Mouse (Mus musculus): ENCODE measurements around the gene Dhx37. TPM values are rescaled to one million over a fixed set of nuclear protein-coding genes. Genes with fewer than 3 reads are reported as not detected.
A peak's percentile ranks its signal among the peaks of the same experiment; 100 is the strongest.

The Dhx37 gene
- total RNA-seq, 1 experiment: 24.7 TPM

DNA sequence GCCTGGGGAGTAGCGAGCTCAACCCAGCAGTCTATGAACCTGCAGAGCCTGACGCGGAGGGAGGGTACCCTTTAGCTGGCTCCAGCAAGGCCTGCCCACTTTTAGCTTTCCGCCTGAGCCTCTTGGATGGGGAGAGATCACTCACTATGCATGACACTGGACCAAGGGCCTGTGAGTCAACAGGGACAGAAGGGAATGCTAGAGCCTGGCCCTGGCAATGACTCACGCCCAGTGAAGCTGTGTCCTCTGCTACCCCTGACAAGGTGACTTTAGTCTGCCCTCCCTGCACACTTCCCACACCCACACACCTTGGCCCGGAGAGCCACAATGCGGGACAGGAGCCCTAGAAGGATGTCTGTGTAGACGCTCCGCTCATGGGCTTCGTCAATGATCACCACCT lies 7.6 kb downstream of the Dhx37 start:
- Histone ChIP-seq H3K4me3 (ENCODE audit: insufficient read depth in 1 of 2, low read depth in 1 of 2, low read length in 2 of 2, poor library complexity in 1 of 2, severe bottlenecking in 1 of 2) (no peak overlapping the region), H3K4me1 (ENCODE audit: control insufficient read depth in 2 of 2, insufficient read depth in 2 of 2, low read length in 2 of 2, poor library complexity in 1 of 2) (peaks cover 0 to 4% of the 10 kb centered on the region in 2 experiments; a peak in 1 of 4 replicates), H3K9ac (ENCODE audit: insufficient read depth, low read depth, low read length, poor library complexity, severe bottlenecking) (no peak overlapping the region), H3K27ac (ENCODE audit: insufficient read depth, low read depth, low read length, poor library complexity, severe bottlenecking) (peak overlapping the region; percentile 2; the same call in 1 of the 2 replicates), H3K9me3 (ENCODE audit: control insufficient read depth, insufficient read depth, low read depth, low read length) (no peaks in the 10 kb centered on the region), H3K36me3 (ENCODE audit: control insufficient read depth, insufficient read depth, low read length, poor library complexity, severe bottlenecking) (peaks cover 88% of the 10 kb centered on the region)
- no peak for DNase-seq (ENCODE audit: low read depth, low spot score)
- in situ Hi-C loops (cut with MboI; ENCODE audit: low sequenced_read_pairs in 2 of 2, unreplicated experiment in 2 of 2): no loop called here
- TF ChIP-seq CHD2 (IDR thresholded peaks at IDR 0.05; ENCODE audit: low read depth, low read length): no peak
- no peak for TF ChIP-seq MAFK (IDR thresholded peaks at IDR 0.05; ENCODE audit: insufficient read depth, low read depth, low read length)
- TF ChIP-seq ZC3H11A (IDR thresholded peaks at IDR 0.05; ENCODE audit: borderline replicate concordance, low read depth, low read length): no peak
- no peak for TF ChIP-seq HCFC1 (IDR thresholded peaks at IDR 0.05; ENCODE audit: borderline replicate concordance, insufficient read depth, low read length)
- no peak for TF ChIP-seq ZNF384 (IDR thresholded peaks at IDR 0.05; ENCODE audit: low read depth, low read length)

DNA sequence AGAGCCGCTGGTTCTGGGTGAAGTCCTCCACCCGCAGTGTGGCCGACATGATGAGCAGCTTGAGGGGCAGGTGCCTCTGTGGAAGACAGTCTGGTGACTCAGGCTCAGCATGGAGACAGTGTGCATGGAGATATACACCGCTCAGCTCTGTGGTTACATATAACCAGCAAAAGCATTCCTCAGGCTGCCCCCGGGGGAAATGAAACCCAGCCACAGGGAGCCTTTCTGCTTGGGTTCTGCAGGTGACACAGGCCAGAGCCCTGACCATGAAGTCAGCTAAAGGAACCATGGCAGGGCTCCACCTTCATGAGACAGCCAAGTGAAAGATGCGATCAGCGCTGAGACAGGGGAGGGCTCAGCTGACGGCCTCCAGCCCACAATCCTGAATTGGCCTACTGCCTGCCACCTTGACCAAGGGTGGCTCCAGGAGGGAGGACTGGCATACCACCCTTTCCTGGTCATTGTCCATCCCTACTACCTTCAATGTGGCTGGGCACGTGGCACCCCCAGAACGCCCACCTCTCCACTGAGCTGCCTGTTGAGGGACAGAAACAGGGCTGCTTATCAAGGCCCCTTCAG lies 8.1 kb downstream of the Dhx37 start:
- H3K36me3 ChIP-seq (ENCODE audit: control insufficient read depth, insufficient read depth, low read length, poor library complexity, severe bottlenecking): peaks cover 86% of the 10 kb centered on the region
- peaks cover 0 to 4% of the 10 kb centered on the region in 2 experiments; a peak in 1 of 4 replicates for H3K4me1 ChIP-seq (ENCODE audit: control insufficient read depth in 2 of 2, insufficient read depth in 2 of 2, low read length in 2 of 2, poor library complexity in 1 of 2)
- in situ Hi-C loops (cut with MboI; ENCODE audit: low sequenced_read_pairs in 2 of 2, unreplicated experiment in 2 of 2): no loop called here
- DNase-seq (ENCODE audit: low read depth, low spot score): no peak
- no peak overlapping the region for H3K9ac ChIP-seq (ENCODE audit: insufficient read depth, low read depth, low read length, poor library complexity, severe bottlenecking)
- H3K9me3 ChIP-seq (ENCODE audit: control insufficient read depth, insufficient read depth, low read depth, low read length): no peaks in the 10 kb centered on the region
- peak overlapping the region; percentile 15; the same call in 1 of the 2 replicates for H3K27ac ChIP-seq (ENCODE audit: insufficient read depth, low read depth, low read length, poor library complexity, severe bottlenecking)
- TF ChIP-seq ZNF384 (IDR thresholded peaks at IDR 0.05; ENCODE audit: low read depth, low read length) (no peak), CHD2 (IDR thresholded peaks at IDR 0.05; ENCODE audit: low read depth, low read length) (no peak), ZC3H11A (IDR thresholded peaks at IDR 0.05; ENCODE audit: borderline replicate concordance, low read depth, low read length) (no peak), MAFK (IDR thresholded peaks at IDR 0.05; ENCODE audit: insufficient read depth, low read depth, low read length) (no peak), HCFC1 (IDR thresholded peaks at IDR 0.05; ENCODE audit: borderline replicate concordance, insufficient read depth, low read length) (no peak)
- H3K4me3 ChIP-seq (ENCODE audit: insufficient read depth in 1 of 2, low read depth in 1 of 2, low read length in 2 of 2, poor library complexity in 1 of 2, severe bottlenecking in 1 of 2): no peak overlapping the region

DNA sequence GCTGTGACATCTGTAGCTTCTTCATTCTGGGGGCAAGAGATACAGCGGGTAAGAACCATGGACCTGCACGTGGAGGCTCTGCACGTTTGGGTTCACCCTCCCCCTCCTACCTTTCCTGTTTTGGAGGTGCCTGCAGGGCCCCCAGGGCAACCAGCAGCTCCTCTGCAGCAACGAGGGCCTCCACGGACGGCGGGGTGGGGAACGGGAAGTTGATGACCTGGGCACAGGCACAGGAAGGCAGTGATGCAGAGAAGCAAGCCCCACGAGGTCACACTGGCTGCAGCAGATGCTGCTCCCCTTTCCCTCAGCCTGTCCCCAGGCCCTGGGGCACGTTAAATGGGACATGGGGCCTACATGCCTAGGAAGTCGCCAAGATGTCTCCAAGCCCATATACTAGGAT lies 14.8 kb downstream of the Dhx37 start:
- H3K36me3 ChIP-seq (ENCODE audit: control insufficient read depth, insufficient read depth, low read length, poor library complexity, severe bottlenecking): peaks cover 85% of the 10 kb centered on the region
- DNase-seq (ENCODE audit: low read depth, low spot score): no peak
- in situ Hi-C loops (cut with MboI; ENCODE audit: low sequenced_read_pairs in 2 of 2, unreplicated experiment in 2 of 2): no loop called here

DNA sequence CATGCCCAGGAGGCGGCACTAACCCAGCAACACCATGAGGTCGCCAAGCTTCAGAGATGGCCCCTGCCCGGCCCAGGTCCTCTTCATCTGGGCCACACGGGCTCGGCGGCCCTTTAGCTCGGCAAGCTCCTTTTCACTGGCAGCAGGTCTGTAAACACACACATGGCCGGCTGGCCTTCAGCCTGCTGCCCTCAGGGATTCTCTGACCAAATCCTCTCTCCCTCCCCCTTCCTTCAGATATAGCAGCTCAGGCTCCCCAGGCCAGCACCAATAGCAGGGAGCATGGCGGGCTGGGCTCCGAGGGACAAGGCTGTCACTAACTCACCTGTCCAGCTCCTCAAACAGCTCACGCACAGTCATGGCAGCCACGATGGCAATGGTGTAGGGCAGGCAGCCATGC lies 15.3 kb downstream of the Dhx37 start:
- in situ Hi-C loops (cut with MboI; ENCODE audit: low sequenced_read_pairs in 2 of 2, unreplicated experiment in 2 of 2): no loop called here
- Histone ChIP-seq H3K27ac (ENCODE audit: insufficient read depth, low read depth, low read length, poor library complexity, severe bottlenecking) (no peak overlapping the region), H3K9ac (ENCODE audit: insufficient read depth, low read depth, low read length, poor library complexity, severe bottlenecking) (no peak overlapping the region; the same call in 1 of the 2 replicates), H3K9me3 (ENCODE audit: control insufficient read depth, insufficient read depth, low read depth, low read length) (no peaks in the 10 kb centered on the region), H3K36me3 (ENCODE audit: control insufficient read depth, insufficient read depth, low read length, poor library complexity, severe bottlenecking) (peaks cover 88% of the 10 kb centered on the region), H3K4me3 (ENCODE audit: insufficient read depth in 1 of 2, low read depth in 1 of 2, low read length in 2 of 2, poor library complexity in 1 of 2, severe bottlenecking in 1 of 2) (peak overlapping the region; percentile 42 to 46; a peak in 2 of 4 replicates), H3K4me1 (ENCODE audit: control insufficient read depth in 2 of 2, insufficient read depth in 2 of 2, low read length in 2 of 2, poor library complexity in 1 of 2) (no peaks in the 10 kb centered on the region)
- DNase-seq (ENCODE audit: low read depth, low spot score): no peak
- TF ChIP-seq MAFK (IDR thresholded peaks at IDR 0.05; ENCODE audit: insufficient read depth, low read depth, low read length): no peak

More for the DNA sequence above, 14.8 kb downstream of the Dhx37 start:
- TF ChIP-seq HCFC1 (IDR thresholded peaks at IDR 0.05; ENCODE audit: borderline replicate concordance, insufficient read depth, low read length) (no peak), MAFK (IDR thresholded peaks at IDR 0.05; ENCODE audit: insufficient read depth, low read depth, low read length) (no peak), ZNF384 (IDR thresholded peaks at IDR 0.05; ENCODE audit: low read depth, low read length) (no peak), ZC3H11A (IDR thresholded peaks at IDR 0.05; ENCODE audit: borderline replicate concordance, low read depth, low read length) (no peak), CHD2 (IDR thresholded peaks at IDR 0.05; ENCODE audit: low read depth, low read length) (no peak)
- H3K4me3 ChIP-seq (ENCODE audit: insufficient read depth in 1 of 2, low read depth in 1 of 2, low read length in 2 of 2, poor library complexity in 1 of 2, severe bottlenecking in 1 of 2): peak overlapping the region; percentile 42 to 46; a peak in 2 of 4 replicates
- no peak overlapping the region for H3K27ac ChIP-seq (ENCODE audit: insufficient read depth, low read depth, low read length, poor library complexity, severe bottlenecking)
- H3K9me3 ChIP-seq (ENCODE audit: control insufficient read depth, insufficient read depth, low read depth, low read length): no peaks in the 10 kb centered on the region
- H3K9ac ChIP-seq (ENCODE audit: insufficient read depth, low read depth, low read length, poor library complexity, severe bottlenecking): no peak overlapping the region; the same call in 1 of the 2 replicates
- no peaks in the 10 kb centered on the region for H3K4me1 ChIP-seq (ENCODE audit: control insufficient read depth in 2 of 2, insufficient read depth in 2 of 2, low read length in 2 of 2, poor library complexity in 1 of 2)

DNA sequence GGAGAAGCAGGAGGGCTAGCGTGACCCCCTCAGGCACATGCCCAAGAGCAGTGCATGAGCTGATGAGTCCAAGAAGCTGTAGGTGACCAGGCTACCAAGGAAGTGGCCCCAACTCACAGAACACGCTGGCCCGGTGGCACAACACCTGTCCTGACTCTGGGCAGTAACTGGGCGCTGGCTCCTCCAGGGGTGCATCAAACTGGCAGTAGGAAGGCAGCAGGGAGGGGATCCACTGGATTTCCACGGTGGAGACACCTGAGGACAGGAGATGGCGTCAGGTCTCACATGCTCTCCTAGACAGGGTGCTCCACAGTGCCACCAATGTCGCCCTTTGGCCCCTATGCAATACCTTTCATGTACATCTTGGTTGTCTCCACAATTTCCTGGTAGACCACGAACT lies 17.7 kb downstream of the Dhx37 start:
- in situ Hi-C loops (cut with MboI; ENCODE audit: low sequenced_read_pairs in 2 of 2, unreplicated experiment in 2 of 2): no loop called here
- Histone ChIP-seq H3K4me3 (ENCODE audit: insufficient read depth in 1 of 2, low read depth in 1 of 2, low read length in 2 of 2, poor library complexity in 1 of 2, severe bottlenecking in 1 of 2) (no peak overlapping the region), H3K9me3 (ENCODE audit: control insufficient read depth, insufficient read depth, low read depth, low read length) (no peaks in the 10 kb centered on the region), H3K9ac (ENCODE audit: insufficient read depth, low read depth, low read length, poor library complexity, severe bottlenecking) (no peak overlapping the region), H3K27ac (ENCODE audit: insufficient read depth, low read depth, low read length, poor library complexity, severe bottlenecking) (no peak overlapping the region), H3K4me1 (ENCODE audit: control insufficient read depth in 2 of 2, insufficient read depth in 2 of 2, low read length in 2 of 2, poor library complexity in 1 of 2) (no peaks in the 10 kb centered on the region), H3K36me3 (ENCODE audit: control insufficient read depth, insufficient read depth, low read length, poor library complexity, severe bottlenecking) (peaks cover 71% of the 10 kb centered on the region)
- TF ChIP-seq CHD2 (IDR thresholded peaks at IDR 0.05; ENCODE audit: low read depth, low read length): no peak
- no peak for TF ChIP-seq ZC3H11A (IDR thresholded peaks at IDR 0.05; ENCODE audit: borderline replicate concordance, low read depth, low read length)
- no peak for TF ChIP-seq ZNF384 (IDR thresholded peaks at IDR 0.05; ENCODE audit: low read depth, low read length)
- no peak for TF ChIP-seq MAFK (IDR thresholded peaks at IDR 0.05; ENCODE audit: insufficient read depth, low read depth, low read length)
- no peak for TF ChIP-seq HCFC1 (IDR thresholded peaks at IDR 0.05; ENCODE audit: borderline replicate concordance, insufficient read depth, low read length)
- DNase-seq (ENCODE audit: low read depth, low spot score): no peak
